In genomic region chr7:4138181-4138580, GRCm38 (mm10) we compare ENCODE assay signal across 8 mouse cellular contexts. TPM values are rescaled to one million over a fixed set of nuclear protein-coding genes. Genes with fewer than 3 reads are reported as not detected.
DNase-seq lines count a peak whose midpoint lies in the region; ATAC-seq lines count a peak whose summit lies in the region.

No protein-coding gene starts in this region.

- peak overlapping the region; percentile 91 for H3K4me2 ChIP-seq in liver, embryonic 11.5 days
- H3K4me2 ChIP-seq in forebrain, embryonic 11.5 days (ENCODE audit: low read depth, low read length, severe bottlenecking): peak overlapping the region; percentile 75
- H3K4me2 ChIP-seq in neural tube, embryonic 14.5 days (ENCODE audit: low read depth, low read length): peak overlapping the region; percentile 89

- H3K27ac ChIP-seq in liver, embryonic 11.5 days (ENCODE audit: low read depth, low read length): no peak overlapping the region
- no peak overlapping the region for H3K27ac ChIP-seq in forebrain, embryonic 11.5 days (ENCODE audit: low read depth, low read length)
- 0 out of 2 replicates have a peak overlapping the region, but pooled peaks have one; percentile 94 for H3K27ac ChIP-seq in limb, embryonic 10.5 days
- no peak overlapping the region for H3K27ac ChIP-seq in neural tube, embryonic 14.5 days (ENCODE audit: low read depth, low read length)

- peak overlapping the region; percentile 89; the same call in 1 of the 2 replicates for H3K9ac ChIP-seq in liver, embryonic 11.5 days (ENCODE audit: low read depth, low read length)
- peak overlapping the region; percentile 80; the same call in 1 of the 2 replicates for H3K9ac ChIP-seq in forebrain, embryonic 11.5 days (ENCODE audit: low read length)
- H3K9ac ChIP-seq in neural tube, embryonic 14.5 days (replicated peaks; ENCODE audit: low read depth, low read length): no peak overlapping the region; the same call in 1 of the 2 replicates

- DNase-seq in liver, embryonic 11.5 days (ENCODE audit: low spot score): no peak
- no peak for DNase-seq in liver
- DNase-seq in forebrain, embryonic 11.5 days (ENCODE audit: low spot score): no peak
- no peak for DNase-seq in limb, embryonic 10.5 days (ENCODE audit: low spot score)
- no peak for DNase-seq in natural killer cell, adult 2 months (ENCODE audit: low spot score in 2 of 2)
- DNase-seq in cerebellum, postnatal 25 days: no peak
- no peak for DNase-seq in left cerebral cortex, adult 9 months (ENCODE audit: low spot score in 2 of 2)

- 88% methylated on average over 2 of the region's 2 CpGs for WGBS in liver, embryonic 11.5 days
- WGBS in forebrain, embryonic 11.5 days: 87% methylated on average over 2 of the region's 2 CpGs
- 97% methylated on average over 2 of the region's 2 CpGs for WGBS in limb, embryonic 10.5 days
- WGBS in neural tube, embryonic 14.5 days: 92% methylated on average over 2 of the region's 2 CpGs

- peaks cover 39% of the 10 kb centered on the region for H3K36me3 ChIP-seq in liver, embryonic 11.5 days (ENCODE audit: control insufficient read depth, insufficient read depth, low read length)
- H3K36me3 ChIP-seq in forebrain, embryonic 11.5 days (ENCODE audit: control insufficient read depth, insufficient read depth, low read length): peaks cover 21% of the 10 kb centered on the region
- peaks cover 50% of the 10 kb centered on the region for H3K36me3 ChIP-seq in limb, embryonic 10.5 days
- peaks cover 42% of the 10 kb centered on the region for H3K36me3 ChIP-seq in neural tube, embryonic 14.5 days (ENCODE audit: control insufficient read depth, insufficient read depth, low read length)

- ATAC-seq in liver, embryonic 11.5 days (replicated peaks; ENCODE audit: low FRiP score): no peak
- no peak for ATAC-seq in forebrain, embryonic 11.5 days (replicated peaks; ENCODE audit: low FRiP score)
- no peak for ATAC-seq in neural tube, embryonic 14.5 days (ENCODE audit: low read depth)

- H3K9me3 ChIP-seq in liver, embryonic 11.5 days (ENCODE audit: control insufficient read depth, low read length): no peaks in the 10 kb centered on the region
- no peaks in the 10 kb centered on the region for H3K9me3 ChIP-seq in forebrain, embryonic 11.5 days (ENCODE audit: control insufficient read depth, low read length)
- no peaks in the 10 kb centered on the region for H3K9me3 ChIP-seq in limb, embryonic 10.5 days (replicated peaks)
- no peaks in the 10 kb centered on the region for H3K9me3 ChIP-seq in neural tube, embryonic 14.5 days (ENCODE audit: control insufficient read depth, low read length)

- peaks cover 9% of the 10 kb centered on the region for H3K4me1 ChIP-seq in liver, embryonic 11.5 days (replicated peaks; ENCODE audit: control insufficient read depth, insufficient read depth, low read length)
- H3K4me1 ChIP-seq in forebrain, embryonic 11.5 days (replicated peaks; ENCODE audit: control insufficient read depth, insufficient read depth, low read length): peaks cover 4% of the 10 kb centered on the region; the same call in 1 of the 2 replicates
- peaks cover 8% of the 10 kb centered on the region for H3K4me1 ChIP-seq in limb, embryonic 10.5 days
- peaks cover 9% of the 10 kb centered on the region for H3K4me1 ChIP-seq in neural tube, embryonic 14.5 days (ENCODE audit: control insufficient read depth, insufficient read depth, low read length)

- H3K27me3 ChIP-seq in liver, embryonic 11.5 days (replicated peaks; ENCODE audit: control insufficient read depth, insufficient read depth, low read length): no peaks in the 10 kb centered on the region
- no peaks in the 10 kb centered on the region for H3K27me3 ChIP-seq in forebrain, embryonic 11.5 days (ENCODE audit: control insufficient read depth, insufficient read depth, low read length)
- no peaks in the 10 kb centered on the region for H3K27me3 ChIP-seq in limb, embryonic 10.5 days (ENCODE audit: low read depth, poor library complexity, severe bottlenecking)
- no peaks in the 10 kb centered on the region for H3K27me3 ChIP-seq in neural tube, embryonic 14.5 days (ENCODE audit: control insufficient read depth, insufficient read depth, low read length)

- H3K4me3 ChIP-seq in liver, embryonic 11.5 days (ENCODE audit: low read depth, low read length): peak overlapping the region; percentile 94
- peak overlapping the region; percentile 73; the same call in 1 of the 2 replicates for H3K4me3 ChIP-seq in forebrain, embryonic 11.5 days (ENCODE audit: low read depth, low read length)
- peak overlapping the region; percentile 71 for H3K4me3 ChIP-seq in limb, embryonic 10.5 days
- H3K4me3 ChIP-seq in neural tube, embryonic 14.5 days (ENCODE audit: low read depth, low read length): peak overlapping the region; percentile 70; the same call in 1 of the 2 replicates

RNA-seq across cellular contexts. Expression of gene Leng8, which starts 1.3 kb away (rescaled TPM):
- 43.6 and 48.1 TPM in 2 replicates for polyA plus RNA-seq in liver, embryonic 11.5 days (2014; fragmentation: Nextera tagmentation; extraction: Ambion mirVana)
- 77.4 and 77.5 TPM in 2 replicates for polyA plus RNA-seq in forebrain, embryonic 11.5 days (2014; fragmentation: Nextera tagmentation; extraction: Ambion mirVana)
- polyA plus RNA-seq in limb, embryonic 10.5 days (2016; fragmentation: Nextera tagmentation; extraction: Ambion mirVana): 61.7 and 75.9 TPM in 2 replicates
- polyA plus RNA-seq in neural tube, embryonic 14.5 days (2014; fragmentation: Nextera tagmentation; extraction: Ambion mirVana): 62.4 and 68.1 TPM in 2 replicates

RNA-seq across cellular contexts. Expression of gene Leng9, which starts 12.0 kb away (rescaled TPM):
- 1.8 TPM in 2 replicates for polyA plus RNA-seq in liver, embryonic 11.5 days (2014; fragmentation: Nextera tagmentation; extraction: Ambion mirVana)
- polyA plus RNA-seq in forebrain, embryonic 11.5 days (2014; fragmentation: Nextera tagmentation; extraction: Ambion mirVana): 1.6 and 2.7 TPM in 2 replicates
- 1.2 and 2.0 TPM in 2 replicates for polyA plus RNA-seq in limb, embryonic 10.5 days (2016; fragmentation: Nextera tagmentation; extraction: Ambion mirVana)
- polyA plus RNA-seq in neural tube, embryonic 14.5 days (2014; fragmentation: Nextera tagmentation; extraction: Ambion mirVana): 4.1 and 4.6 TPM in 2 replicates

RNA-seq across cellular contexts. Expression of gene Ttyh1, which starts 19.0 kb away (rescaled TPM):
- 0.58 and 0.85 TPM in 2 replicates for polyA plus RNA-seq in liver, embryonic 11.5 days (2014; fragmentation: Nextera tagmentation; extraction: Ambion mirVana)
- 87.3 and 96.0 TPM in 2 replicates for polyA plus RNA-seq in forebrain, embryonic 11.5 days (2014; fragmentation: Nextera tagmentation; extraction: Ambion mirVana)
- 0.79 and 1.2 TPM in 2 replicates for polyA plus RNA-seq in limb, embryonic 10.5 days (2016; fragmentation: Nextera tagmentation; extraction: Ambion mirVana)
- polyA plus RNA-seq in neural tube, embryonic 14.5 days (2014; fragmentation: Nextera tagmentation; extraction: Ambion mirVana): 149 and 151 TPM in 2 replicates

RNA-seq across cellular contexts. Expression of gene Cdc42ep5, which starts 26.5 kb away (rescaled TPM):
- polyA plus RNA-seq in liver, embryonic 11.5 days (2014; fragmentation: Nextera tagmentation; extraction: Ambion mirVana): 20.0 and 22.8 TPM in 2 replicates
- polyA plus RNA-seq in forebrain, embryonic 11.5 days (2014; fragmentation: Nextera tagmentation; extraction: Ambion mirVana): 16.2 and 17.8 TPM in 2 replicates
- polyA plus RNA-seq in limb, embryonic 10.5 days (2016; fragmentation: Nextera tagmentation; extraction: Ambion mirVana): 23.5 and 32.3 TPM in 2 replicates
- polyA plus RNA-seq in neural tube, embryonic 14.5 days (2014; fragmentation: Nextera tagmentation; extraction: Ambion mirVana): 3.0 and 9.8 TPM in 2 replicates

Comparison
In these comparisons a context has a peak if more than half of its experiments do, and no peak if none do; other contexts are left out.
1. RNA of gene Ttyh1, which starts 19.0 kb away (polyA plus RNA-seq): 149 to 151 TPM in neural tube, embryonic 14.5 days and 87.3 to 96.0 TPM in forebrain, embryonic 11.5 days; 0.79 to 1.2 TPM in limb, embryonic 10.5 days and 0.58 to 0.85 TPM in liver, embryonic 11.5 days; every median in the first group is over 10 times any median in the second.
2. Peak in every context shown above with its lines, with median percentiles within 50 percentile points of each other: H3K4me2 ChIP-seq and H3K4me3 ChIP-seq.